Mouse (Mus musculus) megakaryocyte, embryonic 14.5 days (primary cell): ENCODE results near the gene Babam2.

Experiments
- FLI1 ChIP-seq: IDR thresholded peaks from 2 replicates; pipeline ENCODE4 v1.6.1; 2012; ENCODE audit warnings: low read length, inconsistent platforms, mixed read lengths
- GATA1 ChIP-seq: IDR thresholded peaks from 3 replicates; pipeline ENCODE4 v1.6.1; 2012; ENCODE audit warnings: mixed read lengths, low read length, inconsistent platforms, borderline replicate concordance

GRCm38 (mm10) chr5:32077139-32077538 lies 379.7 kb downstream of the Babam2 start:
- TF ChIP-seq GATA1 (no peak), FLI1 (no peak)
